Comparison of ENCODE assay signal across 18 mouse cellular contexts in genomic region chr2:50123376-50123775, GRCm38 (mm10). TPM values are rescaled to one million over a fixed set of nuclear protein-coding genes. Genes with fewer than 3 reads are reported as not detected.
"Had no signal": no experiment of that assay in that cellular context is flagged by ENCODE, and none has a peak within 500 bp of the region (broad histone marks: within the 10 kb centered on the region; RNA-seq: fewer than 3 reads in every experiment).

No protein-coding gene starts in this region.

- H3K9ac ChIP-seq: liver, embryonic 15.5 days; neural tube, embryonic 15.5 days had no signal

- H3K27ac ChIP-seq: layer of hippocampus, adult 2 months; liver, embryonic 15.5 days; midbrain, embryonic 10.5 days; neural tube, embryonic 15.5 days had no signal

- ATAC-seq: lung, postnatal 0 days had no signal

- H3K4me2 ChIP-seq: liver, embryonic 11.5 days; liver, embryonic 15.5 days; neural tube, embryonic 15.5 days had no signal

- H3K9me3 ChIP-seq: liver, embryonic 15.5 days; midbrain, embryonic 10.5 days; neural tube, embryonic 15.5 days had no signal

- H3K4me3 ChIP-seq: layer of hippocampus, adult 2 months; liver, embryonic 15.5 days; midbrain, embryonic 10.5 days; myocyte; neural tube, embryonic 15.5 days had no signal

- H3K36me3 ChIP-seq: liver, embryonic 15.5 days; midbrain, embryonic 10.5 days; neural tube, embryonic 15.5 days had no signal

- DNase-seq: kidney, postnatal 10 days; kidney, postnatal 4 days; left cerebral cortex, postnatal 4 days; lung, adult 2 months; lung, postnatal 4 days; midbrain, embryonic 14.5 days; right cerebral cortex, adult 18-20 months; right cerebral cortex, postnatal 25 days; thymus, adult 18-20 months; thymus, postnatal 25 days had no signal

- H3K4me1 ChIP-seq: liver, embryonic 15.5 days had no signal

- H3K27me3 ChIP-seq: liver, embryonic 15.5 days; neural tube, embryonic 15.5 days had no signal

RNA-seq across cellular contexts. Expression of gene Lypd6, which starts 57.1 kb away (rescaled TPM):
- total RNA-seq: megakaryocyte, adult 5-6 weeks had no signal
